Mouse (Mus musculus) thymus, postnatal 4 days (tissue): Measurements from ENCODE around the gene Slc7a14.

Experiments used
- DNase-seq: peaks from one replicate; pipeline ENCODE4 v3.0.0; 2021

Gene Slc7a14

GRCm38 (mm10) chr3:31260329-31260963 is 49.7 kb downstream of the Slc7a14 start:
- DNase-seq = no peak

- DNase-seq = no peak
These were observed 50.5 kb downstream of the Slc7a14 start for GRCm38 (mm10) chr3:31259553-31260255.

GRCm38 (mm10) chr3:31254427-31254826 is 55.8 kb downstream of the Slc7a14 start:
- DNase-seq = no peak

GRCm38 (mm10) chr3:31253862-31254261 is 56.3 kb downstream of the Slc7a14 start:
- DNase-seq = no peak

- no peak for DNase-seq
These were observed 57.6 kb downstream of the Slc7a14 start for GRCm38 (mm10) chr3:31252566-31252965.

- DNase-seq = no peak
These were observed 66.7 kb downstream of the Slc7a14 start for GRCm38 (mm10) chr3:31243478-31243877.

- DNase-seq = no peak
These were observed 69.3 kb downstream of the Slc7a14 start for GRCm38 (mm10) chr3:31240840-31241239.

GRCm38 (mm10) chr3:31239645-31240044 is 70.5 kb downstream of the Slc7a14 start:
- DNase-seq = no peak

- no peak for DNase-seq
These were observed 72.2 kb downstream of the Slc7a14 start for GRCm38 (mm10) chr3:31237936-31238335.

GRCm38 (mm10) chr3:31236146-31236545 is 74.0 kb downstream of the Slc7a14 start:
- no peak for DNase-seq

- no peak for DNase-seq
These were observed 75.8 kb downstream of the Slc7a14 start for GRCm38 (mm10) chr3:31234356-31234755.

- no peak for DNase-seq
These were observed 76.3 kb downstream of the Slc7a14 start for GRCm38 (mm10) chr3:31233746-31234312.

- no peak for DNase-seq
These were observed 80.9 kb downstream of the Slc7a14 start for GRCm38 (mm10) chr3:31229281-31229680.

GRCm38 (mm10) chr3:31228487-31228886 is 81.7 kb downstream of the Slc7a14 start:
- no peak for DNase-seq

- DNase-seq = no peak
These were observed 86.6 kb downstream of the Slc7a14 start for GRCm38 (mm10) chr3:31223551-31223950.

GRCm38 (mm10) chr3:31220040-31220439 is 90.1 kb downstream of the Slc7a14 start:
- DNase-seq = no peak

- no peak for DNase-seq
These were observed 90.7 kb downstream of the Slc7a14 start for GRCm38 (mm10) chr3:31219483-31219882.

- DNase-seq = no peak
These were observed 92.7 kb downstream of the Slc7a14 start for GRCm38 (mm10) chr3:31217523-31217922.

GRCm38 (mm10) chr3:31213802-31214201 is 96.4 kb downstream of the Slc7a14 start:
- no peak for DNase-seq

- no peak for DNase-seq
These were observed 97.8 kb downstream of the Slc7a14 start for GRCm38 (mm10) chr3:31212205-31213038.

- no peak for DNase-seq
These were observed 101.2 kb downstream of the Slc7a14 start for GRCm38 (mm10) chr3:31209001-31209400.

GRCm38 (mm10) chr3:31208458-31208994 is 101.7 kb downstream of the Slc7a14 start:
- DNase-seq = no peak

- DNase-seq = no peak
These were observed 102.1 kb downstream of the Slc7a14 start for GRCm38 (mm10) chr3:31208046-31208445.
